Mouse (Mus musculus): ENCODE data around the gene Cd300ld5.
"Not testable (repeated sequence)": the region's sequence is repeated elsewhere in the genome, so short reads cannot be mapped to it uniquely, and the experiment has no call there.

Gene Cd300ld5

DNA sequence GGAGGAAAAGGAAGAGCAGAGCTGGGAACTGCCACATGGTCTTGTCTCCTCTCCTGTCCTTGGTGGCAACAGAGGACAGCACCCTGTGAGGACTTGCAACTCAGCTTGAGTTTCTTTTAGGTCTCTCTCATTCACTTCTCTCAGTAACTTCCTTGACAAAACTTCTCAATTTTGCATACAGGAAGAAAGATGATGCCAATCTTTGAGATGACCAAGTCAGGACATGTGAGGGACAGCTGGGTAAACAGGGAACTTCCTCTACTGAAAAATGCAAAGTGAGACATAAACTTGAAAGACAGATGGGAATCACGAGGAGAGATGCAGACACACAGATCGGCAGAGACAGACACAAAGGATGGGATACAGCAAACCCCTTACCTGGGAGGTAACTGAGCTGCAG is 10.7 kb upstream of the Cd300ld5 start, which contains the start of gene Cd300ld3:
Gene Cd300ld3 (minus strand): TSS at position 151 of the 400 bp plus-strand sequence.
- DNase-seq, result peak in 1 of 2 experiments; percentile 31

DNA sequence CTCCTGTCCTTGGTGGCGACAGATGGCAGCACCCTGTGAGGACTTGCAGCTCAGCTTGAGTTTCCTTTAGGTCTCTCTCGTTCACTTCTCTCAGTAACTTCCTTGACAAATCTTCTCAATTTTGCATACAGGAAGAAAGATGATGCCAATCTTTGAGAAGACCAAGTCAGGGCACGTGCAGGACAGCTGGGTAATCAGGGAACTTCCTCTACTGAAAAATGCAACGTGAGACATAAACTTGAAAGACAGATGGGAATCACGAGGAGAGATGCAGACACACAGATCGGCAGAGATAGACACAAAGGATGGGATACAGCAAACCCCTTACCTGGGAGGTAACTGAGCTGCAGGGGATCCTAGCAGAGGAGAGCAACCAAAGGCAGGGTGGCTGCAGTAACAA is 10.7 kb downstream of the Cd300ld5 start, which contains the start of gene Cd300ld4:
Gene Cd300ld4 (minus strand): TSS at position 101 of the 400 bp plus-strand sequence.
- not testable (repeated sequence) for DNase-seq

DNA sequence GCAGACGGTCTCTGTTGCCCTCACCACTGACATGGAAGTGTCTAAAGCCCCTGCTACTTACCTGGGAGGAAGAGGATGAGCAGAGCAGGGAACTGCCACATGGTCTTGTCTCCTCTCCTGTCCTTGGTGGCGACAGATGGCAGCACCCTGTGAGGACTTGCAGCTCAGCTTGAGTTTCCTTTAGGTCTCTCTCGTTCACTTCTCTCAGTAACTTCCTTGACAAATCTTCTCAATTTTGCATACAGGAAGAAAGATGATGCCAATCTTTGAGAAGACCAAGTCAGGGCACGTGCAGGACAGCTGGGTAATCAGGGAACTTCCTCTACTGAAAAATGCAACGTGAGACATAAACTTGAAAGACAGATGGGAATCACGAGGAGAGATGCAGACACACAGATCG is 21.5 kb downstream of the Cd300ld5 start, which contains the start of gene Cd300ld2:
Gene Cd300ld2 (minus strand): TSS at position 101 of the 400 bp plus-strand sequence.
- not testable (repeated sequence) for DNase-seq

DNA sequence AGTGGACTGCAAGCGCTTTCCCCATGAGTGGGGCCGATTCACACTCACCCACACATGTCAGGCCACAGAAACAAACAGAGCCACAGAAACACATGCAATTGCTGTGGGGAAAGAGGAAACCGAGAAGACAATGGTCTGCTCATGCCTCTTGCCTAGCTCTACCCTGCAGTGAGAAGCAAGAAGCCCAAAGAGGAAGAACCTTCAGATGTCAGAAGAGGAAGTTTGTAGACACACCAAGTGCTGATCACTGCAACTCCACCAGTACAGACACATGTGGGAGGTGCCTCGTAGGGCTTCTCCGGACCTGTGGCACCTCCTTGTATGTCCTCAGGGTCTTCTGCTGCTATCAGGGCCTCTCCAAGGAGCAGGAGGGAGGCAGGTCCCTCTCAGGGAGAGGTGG is 33.5 kb downstream of the Cd300ld5 start:
- DNase-seq, result no peak

DNA sequence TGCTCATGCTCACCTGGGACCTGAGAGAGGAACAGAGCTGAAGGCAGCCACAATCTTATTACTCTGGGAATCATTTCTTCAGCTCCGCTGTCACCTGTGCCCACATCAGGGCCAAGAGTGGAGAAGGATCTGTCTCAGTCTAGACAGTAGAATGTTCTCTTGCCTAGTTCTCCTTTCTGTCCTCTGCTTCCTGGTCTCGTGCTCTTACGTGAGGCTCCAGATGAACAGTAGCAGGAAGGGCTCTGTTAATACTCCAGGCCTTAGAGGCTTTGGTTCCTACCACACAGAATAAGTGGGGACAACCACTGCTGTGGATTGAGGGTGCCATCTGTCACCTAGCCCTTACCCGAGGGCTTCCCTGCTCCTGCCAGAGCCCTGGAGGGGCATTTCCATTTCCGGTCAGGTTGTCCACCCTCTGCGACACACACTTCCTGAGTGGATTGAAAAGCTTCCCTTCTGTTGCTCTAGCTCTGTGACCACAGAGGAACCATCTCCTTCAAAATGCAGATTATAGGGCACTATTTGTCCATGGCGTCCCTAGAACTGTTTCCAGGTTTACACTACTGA is 36.0 kb downstream of the Cd300ld5 start, which contains the start of gene Cd300c2:
Gene Cd300c2 (minus strand): TSS at position 407 of the 567 bp plus-strand sequence.
- peak; percentile 23 to 32 for DNase-seq

DNA sequence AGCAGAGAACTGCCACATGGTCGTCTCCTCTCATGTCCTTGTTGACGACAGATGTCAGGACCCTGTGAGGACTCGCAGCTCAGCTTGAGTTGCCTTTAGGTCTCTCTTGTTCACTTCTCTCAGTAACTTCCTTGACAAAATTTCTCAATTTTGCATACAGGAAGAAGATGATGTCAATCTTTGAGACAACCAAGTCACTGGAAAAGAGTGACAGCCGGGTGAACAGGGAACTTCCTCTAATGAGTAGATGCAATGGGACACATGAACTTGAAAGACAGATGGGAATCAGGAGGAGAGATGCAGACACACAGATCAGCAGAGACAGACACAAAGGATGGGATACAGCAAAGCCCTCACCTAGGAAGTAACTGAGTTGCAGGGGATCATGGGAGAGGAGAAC is 47.8 kb downstream of the Cd300ld5 start, which contains the start of gene Cd300ld:
Gene Cd300ld (minus strand): TSS at position 130 of the 400 bp plus-strand sequence.
- no peak for DNase-seq

DNA sequence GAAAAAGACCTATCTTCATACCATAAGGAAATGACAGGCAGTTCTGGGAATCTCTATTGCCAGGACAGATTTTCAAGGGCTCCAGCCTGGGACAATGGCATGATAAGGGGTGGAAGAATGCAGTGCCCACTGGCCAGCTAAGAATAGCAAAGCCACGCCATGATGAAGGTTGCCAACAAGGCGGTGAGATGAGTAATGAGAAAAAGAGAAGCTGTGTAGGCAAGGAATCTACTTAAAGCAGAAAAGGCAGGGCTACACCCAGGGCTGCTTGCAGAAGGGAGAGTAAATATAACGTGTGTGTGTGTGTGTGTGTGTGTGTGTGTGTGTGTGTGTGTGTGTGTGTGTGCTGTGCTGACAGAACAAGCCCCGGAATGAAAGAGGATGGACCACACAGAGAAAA is 55.7 kb downstream of the Cd300ld5 start:
- no peak for DNase-seq

Measured in cerebellum, adult 18-20 months (tissue).